Mouse (Mus musculus) layer of hippocampus, adult 9-10 months (tissue): ENCODE data around the gene Col18a1.

Source experiments
- DNase-seq: peaks from one replicate; pipeline ENCODE4 v3.0.0; 2022; ENCODE audit warnings: low spot score

The Col18a1 gene

GRCm38 (mm10) chr10:77182804-77183331 is 16.5 kb upstream of the Col18a1 start:
- DNase-seq = no peak

DNA sequence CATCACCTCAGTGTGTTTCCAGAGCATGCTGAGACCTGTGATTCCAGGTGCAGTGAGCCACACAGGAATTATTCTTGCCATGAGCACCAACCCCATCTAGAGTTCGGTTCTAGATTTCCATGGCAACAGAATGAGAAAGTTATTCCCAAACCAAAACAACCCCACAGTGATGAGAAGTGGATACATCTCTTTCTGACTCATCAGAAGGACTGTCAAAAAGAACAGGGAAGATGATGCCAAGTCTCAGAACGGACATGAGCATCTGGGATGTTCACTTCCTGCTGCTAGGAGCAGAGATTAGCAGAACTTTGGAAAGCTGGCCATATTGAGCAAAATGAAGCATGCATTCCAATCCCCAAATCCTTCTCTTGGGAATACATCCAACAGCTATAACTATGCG is 13.8 kb upstream of the Col18a1 start:
- no peak for DNase-seq

GRCm38 (mm10) chr10:77178691-77179090 is 12.3 kb upstream of the Col18a1 start:
- DNase-seq = no peak

GRCm38 (mm10) chr10:77170400-77170799 is 4.1 kb upstream of the Col18a1 start:
- DNase-seq = no peak

DNA sequence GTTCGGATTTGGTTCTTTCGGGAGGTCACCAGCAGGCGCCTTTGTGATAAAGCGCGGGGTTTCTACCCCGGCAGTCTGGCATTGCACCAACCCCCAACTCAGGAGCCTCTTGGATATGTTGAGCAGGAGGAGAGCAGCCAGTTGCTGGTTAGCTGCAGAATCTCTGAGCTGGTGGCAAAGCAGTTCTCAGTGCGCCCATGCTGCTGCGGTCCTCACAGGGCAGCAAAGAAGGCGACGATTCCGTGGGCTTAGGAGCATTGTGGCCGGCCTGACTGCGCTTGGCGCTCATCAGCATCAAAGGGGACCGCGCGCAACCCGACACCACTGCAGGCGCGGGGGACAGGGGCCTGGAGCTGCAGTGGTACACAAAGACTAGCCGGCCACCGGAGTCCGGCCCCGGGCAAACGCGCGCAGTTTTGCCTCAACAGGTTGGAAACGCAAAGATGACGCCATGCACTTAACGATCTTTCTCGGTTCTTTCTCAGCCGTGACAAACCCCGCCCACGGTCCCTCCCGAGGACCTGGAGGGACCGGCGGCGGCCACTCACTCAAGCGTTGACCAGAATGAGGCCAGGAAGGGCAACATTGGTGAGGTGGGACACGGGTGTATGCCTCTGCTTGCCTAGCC is 916 bp downstream of the Col18a1 start:
- DNase-seq = no peak

- no peak for DNase-seq
Measured at GRCm38 (mm10) chr10:77164437-77165052, 1.8 kb downstream of the Col18a1 start.

DNA sequence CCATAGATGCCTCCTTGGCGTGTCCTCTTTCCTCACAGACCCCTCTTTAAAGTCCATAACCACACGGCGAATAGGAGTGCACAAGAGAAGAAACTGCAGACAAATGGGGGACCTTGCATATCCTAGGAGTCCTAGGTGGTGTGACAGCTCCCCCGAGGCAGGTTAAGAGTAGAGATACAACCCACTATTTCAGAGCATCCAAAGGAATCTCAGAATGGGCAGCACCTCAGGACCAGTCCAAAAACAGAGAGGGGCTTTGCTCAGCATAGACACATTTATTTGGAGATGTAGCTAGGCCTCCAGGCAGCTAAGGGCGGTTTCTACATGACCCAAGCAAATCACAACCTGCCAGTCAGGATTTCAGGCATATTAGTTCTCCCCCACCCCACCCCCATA is 2.3 kb downstream of the Col18a1 start:
- DNase-seq = no peak

DNA sequence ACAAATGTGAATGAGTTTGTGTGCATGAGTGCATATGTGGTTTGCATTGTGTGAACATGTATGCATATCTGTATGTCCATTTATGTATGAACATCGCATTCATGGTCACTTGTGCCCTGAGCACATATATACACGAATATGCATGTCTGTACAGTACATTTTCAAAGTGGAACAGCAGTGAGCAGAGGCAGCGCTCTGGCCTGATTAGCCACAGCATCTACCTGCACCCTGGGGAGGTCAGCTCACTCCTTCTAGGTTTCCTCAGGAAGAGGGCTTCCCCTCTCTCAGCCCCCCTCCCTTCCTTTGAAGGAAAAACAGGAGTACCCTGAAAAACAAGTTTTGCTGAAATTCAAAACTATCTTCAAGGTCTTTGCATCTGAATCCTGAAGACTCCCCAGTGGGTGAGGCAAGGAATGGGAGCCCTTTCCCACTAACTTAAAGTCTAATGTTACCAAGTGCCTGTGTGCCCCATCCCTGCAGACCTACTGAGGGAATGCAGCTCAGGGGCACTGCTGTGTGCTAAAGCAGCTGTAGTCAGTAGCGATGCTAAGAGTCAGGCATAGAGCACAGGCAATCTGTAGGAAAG is 2.9 kb downstream of the Col18a1 start:
- no peak for DNase-seq

DNA sequence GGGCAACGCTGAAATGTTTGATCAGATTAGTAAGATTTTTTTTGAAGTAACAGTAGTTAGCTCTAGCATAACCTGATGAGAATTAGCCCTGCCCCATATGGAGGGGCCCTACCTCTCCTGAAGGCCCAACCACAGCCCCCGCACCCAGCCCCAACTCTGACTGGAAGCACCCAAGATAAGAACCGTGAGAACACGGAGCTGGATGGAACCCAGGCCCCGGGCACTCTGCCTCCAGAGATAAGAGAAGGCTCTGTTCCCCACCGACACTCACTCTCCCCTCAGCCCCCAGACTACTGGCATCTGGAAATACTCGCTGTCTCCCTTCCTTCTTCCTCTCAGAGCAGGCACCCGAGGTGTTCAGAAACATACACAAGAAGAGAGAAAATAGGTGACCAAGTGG is 6.8 kb downstream of the Col18a1 start:
- DNase-seq = no peak

DNA sequence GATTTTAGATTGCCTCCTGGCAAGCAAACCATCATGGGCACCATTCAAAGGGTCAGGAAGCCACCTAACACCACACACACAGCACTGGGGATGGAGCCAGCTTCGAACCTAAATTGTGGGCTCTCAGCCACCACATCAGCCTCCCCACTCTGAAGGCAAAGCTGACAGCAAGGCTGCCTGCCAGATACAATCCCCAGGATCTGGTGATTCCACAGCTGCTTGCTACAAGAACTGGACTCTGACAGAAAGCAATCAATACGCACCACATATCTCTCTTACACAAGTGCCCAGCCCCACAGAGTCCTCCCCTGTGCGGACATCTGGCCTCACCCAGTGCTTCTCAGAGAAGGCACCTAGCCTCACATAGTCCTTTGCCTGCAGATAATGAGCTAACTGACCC is 7.4 kb downstream of the Col18a1 start:
- no peak for DNase-seq

GRCm38 (mm10) chr10:77157245-77158019 is 8.9 kb downstream of the Col18a1 start:
- no peak for DNase-seq

DNA sequence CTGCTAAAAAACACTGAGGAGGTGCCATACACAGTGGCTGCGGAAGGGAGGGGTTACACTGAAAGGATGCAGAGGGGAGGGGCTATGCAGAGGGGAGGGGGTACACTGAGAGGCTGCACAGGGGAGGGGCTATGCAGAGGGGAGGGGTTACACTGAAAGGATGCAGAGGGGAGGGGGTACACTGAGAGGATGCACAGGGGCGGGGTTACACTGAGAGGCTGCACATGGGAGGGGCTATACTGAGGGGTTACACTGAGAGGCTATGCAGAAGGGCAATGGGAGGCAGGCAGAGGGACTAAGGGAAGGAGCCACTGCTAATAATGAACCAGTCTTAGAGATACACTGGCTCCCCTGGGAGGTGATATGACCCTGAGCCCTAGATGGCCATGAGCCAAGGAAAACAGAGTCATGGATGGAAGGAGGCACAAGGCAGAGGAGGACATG is 14.1 kb downstream of the Col18a1 start:
- DNase-seq = no peak

GRCm38 (mm10) chr10:77151551-77152002 is 14.8 kb downstream of the Col18a1 start:
- no peak for DNase-seq

GRCm38 (mm10) chr10:77150947-77151521 is 15.3 kb downstream of the Col18a1 start:
- DNase-seq = no peak

GRCm38 (mm10) chr10:77150016-77150415 is 16.3 kb downstream of the Col18a1 start:
- no peak for DNase-seq

GRCm38 (mm10) chr10:77147545-77147944 is 18.8 kb downstream of the Col18a1 start:
- DNase-seq = no peak

DNA sequence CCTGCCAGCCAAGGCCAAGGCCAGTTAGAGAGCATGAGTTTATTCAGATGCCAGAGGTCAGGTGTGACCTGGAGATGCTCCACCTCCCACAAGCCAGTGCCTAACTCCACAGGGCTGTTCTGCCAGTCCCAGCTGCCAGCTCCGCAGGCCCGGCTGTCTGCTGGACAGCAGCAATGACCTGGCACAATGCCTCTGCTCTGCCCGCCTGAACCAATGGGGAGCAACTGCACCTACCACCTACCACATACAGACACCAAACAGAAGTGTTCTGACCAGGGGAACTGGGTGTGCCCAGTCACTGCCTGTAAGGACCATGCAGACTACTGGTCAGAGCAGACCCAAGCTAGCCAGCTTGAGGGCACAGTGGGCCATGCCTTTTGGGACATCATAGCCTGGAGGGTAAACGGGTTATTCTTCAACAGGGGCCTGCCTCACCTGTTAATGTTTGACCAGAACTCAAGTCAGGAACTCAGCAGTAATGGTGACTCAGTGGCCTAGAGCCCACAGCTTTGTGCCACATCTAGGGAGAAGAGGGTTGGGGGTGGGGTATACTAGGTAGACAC is 19.4 kb downstream of the Col18a1 start:
- DNase-seq = no peak

- DNase-seq = no peak
Measured at GRCm38 (mm10) chr10:77145946-77146345, 20.4 kb downstream of the Col18a1 start.

GRCm38 (mm10) chr10:77144372-77144771 is 22.0 kb downstream of the Col18a1 start:
- DNase-seq = no peak

DNA sequence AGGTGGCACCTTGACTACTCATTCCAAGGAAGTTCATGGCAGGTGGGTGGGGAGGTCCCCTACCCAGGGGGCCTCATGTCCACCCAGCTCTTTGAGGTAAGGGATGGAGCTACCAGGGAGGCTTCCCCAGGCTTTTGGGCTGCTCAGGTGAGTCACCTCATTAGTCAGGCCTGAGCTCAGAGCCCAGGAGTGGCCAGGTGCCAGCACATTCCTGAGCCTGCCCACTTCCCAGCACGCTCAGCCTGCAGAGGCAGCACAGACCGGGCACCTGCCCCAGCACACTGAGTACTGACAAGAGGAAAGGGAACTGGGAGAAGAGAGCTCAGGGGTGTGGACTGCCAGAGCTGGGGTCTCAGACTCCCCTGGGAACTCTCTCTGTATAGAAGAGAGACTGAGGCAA is 24.0 kb downstream of the Col18a1 start:
- DNase-seq = no peak

- DNase-seq = no peak
Measured at GRCm38 (mm10) chr10:77138304-77138703, 28.0 kb downstream of the Col18a1 start.

DNA sequence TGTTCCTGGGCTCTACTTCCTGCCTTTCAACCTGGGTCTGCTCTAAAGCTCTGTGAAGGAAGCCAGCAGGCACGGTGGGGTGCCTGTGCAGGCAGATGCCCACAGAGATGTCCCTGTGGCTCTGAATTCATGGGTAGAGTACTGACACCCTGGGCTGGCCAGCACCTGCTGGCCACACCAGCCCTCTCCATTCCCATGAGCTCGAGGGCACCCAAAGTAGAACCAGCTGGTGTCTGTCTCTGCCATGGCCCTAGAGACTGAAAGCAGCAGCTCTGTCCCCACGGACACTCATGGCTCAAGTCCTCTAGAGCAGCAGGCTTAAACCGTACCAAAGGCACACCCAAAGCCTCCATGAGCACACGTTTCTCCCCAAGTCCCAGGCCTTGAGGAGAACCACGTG is 30.1 kb downstream of the Col18a1 start:
- DNase-seq = no peak
